In genomic region chr10:34856494-34857146, GRCm38 (mm10) we compare ENCODE assay signal across 26 mouse cellular contexts.
DNase-seq lines count a peak whose midpoint lies in the region; ATAC-seq and TF ChIP-seq lines count a peak whose summit lies in the region.
"Had no signal": no experiment of that assay in that cellular context is flagged by ENCODE, and none has a peak within 500 bp of the region (broad histone marks: within the 10 kb centered on the region; RNA-seq: fewer than 3 reads in every experiment).

No protein-coding gene starts in this region.

- peak; percentile 5 for DNase-seq in forebrain, embryonic 14.5 days (ENCODE audit: low spot score)
- DNase-seq in midbrain, embryonic 14.5 days, result peak; percentile 41
- DNase-seq in midbrain, postnatal 0 days (ENCODE audit: low spot score), result no peak
- no peak for DNase-seq in stomach, postnatal 0 days (ENCODE audit: low spot score)
- DNase-seq: adrenal gland, postnatal 10 days; adrenal gland, postnatal 36 days; cerebellum, adult 11 months; cerebellum, adult 2 months; cerebellum, adult 9-11 months; cerebellum, postnatal 25 days; gastrocnemius, adult 2 months; gastrocnemius, postnatal 14 days; heart, adult 18-20 months; heart, postnatal 10 days; heart, postnatal 36 days had no signal

- H3K4me1 ChIP-seq in forebrain, embryonic 14.5 days (ENCODE audit: control insufficient read depth, insufficient read depth, low read length), result no peaks in the 10 kb centered on the region
- no peaks in the 10 kb centered on the region for H3K4me1 ChIP-seq in forebrain, embryonic 13.5 days
- no peaks in the 10 kb centered on the region for H3K4me1 ChIP-seq in midbrain, embryonic 14.5 days (ENCODE audit: control insufficient read depth, insufficient read depth, low read length)
- H3K4me1 ChIP-seq in midbrain, postnatal 0 days (ENCODE audit: insufficient read depth, low read length), result no peaks in the 10 kb centered on the region
- H3K4me1 ChIP-seq in midbrain, embryonic 16.5 days (ENCODE audit: control insufficient read depth, insufficient read depth, low read length), result no peaks in the 10 kb centered on the region
- H3K4me1 ChIP-seq in stomach, postnatal 0 days (replicated peaks; ENCODE audit: control insufficient read depth, insufficient read depth), result no peaks in the 10 kb centered on the region
- H3K4me1 ChIP-seq in kidney, embryonic 16.5 days (ENCODE audit: insufficient read depth, low read length), result no peaks in the 10 kb centered on the region
- H3K4me1 ChIP-seq: embryonic facial prominence, embryonic 12.5 days; embryonic facial prominence, embryonic 15.5 days; heart, embryonic 12.5 days; heart, embryonic 15.5 days; hindbrain, embryonic 10.5 days had no signal

- no peak overlapping the region for H3K9ac ChIP-seq in forebrain, embryonic 14.5 days (ENCODE audit: low read length)
- H3K9ac ChIP-seq in forebrain, embryonic 13.5 days, result no peak overlapping the region
- H3K9ac ChIP-seq in midbrain, embryonic 14.5 days (replicated peaks; ENCODE audit: low read length), result no peak overlapping the region
- no peak overlapping the region for H3K9ac ChIP-seq in midbrain, postnatal 0 days (replicated peaks; ENCODE audit: low read length, poor library complexity, severe bottlenecking)
- no peak overlapping the region for H3K9ac ChIP-seq in midbrain, embryonic 16.5 days (ENCODE audit: low read depth, low read length)
- no peak overlapping the region for H3K9ac ChIP-seq in stomach, postnatal 0 days (ENCODE audit: low read length)
- no peak overlapping the region for H3K9ac ChIP-seq in kidney, embryonic 16.5 days (replicated peaks; ENCODE audit: low read length)
- H3K9ac ChIP-seq: embryonic facial prominence, embryonic 12.5 days; embryonic facial prominence, embryonic 15.5 days; heart, embryonic 12.5 days; heart, embryonic 15.5 days; hindbrain, embryonic 14.5 days had no signal

- no peaks in the 10 kb centered on the region for H3K36me3 ChIP-seq in forebrain, embryonic 14.5 days (ENCODE audit: control insufficient read depth, insufficient read depth, low read length)
- H3K36me3 ChIP-seq in forebrain, embryonic 13.5 days (ENCODE audit: poor library complexity, severe bottlenecking), result no peaks in the 10 kb centered on the region
- H3K36me3 ChIP-seq in midbrain, embryonic 14.5 days (ENCODE audit: control insufficient read depth, insufficient read depth, low read length), result no peaks in the 10 kb centered on the region
- no peaks in the 10 kb centered on the region for H3K36me3 ChIP-seq in midbrain, postnatal 0 days (ENCODE audit: insufficient read depth, low read length)
- H3K36me3 ChIP-seq in midbrain, embryonic 16.5 days (ENCODE audit: control insufficient read depth, insufficient read depth, low read length), result no peaks in the 10 kb centered on the region
- no peaks in the 10 kb centered on the region for H3K36me3 ChIP-seq in stomach, postnatal 0 days (ENCODE audit: control insufficient read depth, insufficient read depth, low read length)
- H3K36me3 ChIP-seq in kidney, embryonic 16.5 days (ENCODE audit: insufficient read depth, low read length), result no peaks in the 10 kb centered on the region
- H3K36me3 ChIP-seq: embryonic facial prominence, embryonic 12.5 days; embryonic facial prominence, embryonic 15.5 days; heart, embryonic 12.5 days; heart, embryonic 15.5 days; hindbrain, embryonic 10.5 days had no signal

- no peak overlapping the region for H3K27ac ChIP-seq in forebrain, embryonic 14.5 days (ENCODE audit: low read depth, low read length)
- no peak overlapping the region for H3K27ac ChIP-seq in forebrain, embryonic 13.5 days
- no peak overlapping the region for H3K27ac ChIP-seq in midbrain, embryonic 14.5 days (replicated peaks; ENCODE audit: low read depth, low read length)
- no peak overlapping the region for H3K27ac ChIP-seq in midbrain, postnatal 0 days (ENCODE audit: low read depth, low read length)
- H3K27ac ChIP-seq in midbrain, embryonic 16.5 days (ENCODE audit: low read length), result no peak overlapping the region
- no peak overlapping the region for H3K27ac ChIP-seq in stomach, postnatal 0 days (replicated peaks)
- H3K27ac ChIP-seq in kidney, embryonic 16.5 days (ENCODE audit: low read length), result no peak overlapping the region
- H3K27ac ChIP-seq: embryonic facial prominence, embryonic 12.5 days; embryonic facial prominence, embryonic 15.5 days; gastrocnemius, adult 2 months; heart, embryonic 15.5 days; hindbrain, embryonic 10.5 days; hindbrain, embryonic 14.5 days had no signal

- H3K4me3 ChIP-seq in forebrain, embryonic 14.5 days (ENCODE audit: low read depth, low read length), result no peak overlapping the region
- H3K4me3 ChIP-seq in forebrain, embryonic 13.5 days, result no peak overlapping the region
- no peak overlapping the region for H3K4me3 ChIP-seq in midbrain, embryonic 14.5 days (replicated peaks; ENCODE audit: low read depth, low read length)
- H3K4me3 ChIP-seq in midbrain, postnatal 0 days (ENCODE audit: low read depth, low read length), result no peak overlapping the region
- H3K4me3 ChIP-seq in midbrain, embryonic 16.5 days (ENCODE audit: low read depth, low read length), result no peak overlapping the region
- no peak overlapping the region for H3K4me3 ChIP-seq in stomach, postnatal 0 days (ENCODE audit: low read depth, low read length)
- H3K4me3 ChIP-seq in kidney, embryonic 16.5 days (ENCODE audit: low read length), result no peak overlapping the region
- H3K4me3 ChIP-seq: embryonic facial prominence, embryonic 12.5 days; embryonic facial prominence, embryonic 15.5 days; gastrocnemius, adult 2 months; heart, embryonic 12.5 days; heart, embryonic 15.5 days; hindbrain, embryonic 10.5 days had no signal

- TF ChIP-seq CTCF in midbrain, postnatal 0 days (IDR thresholded peaks at IDR 0.05), result no peak
- TF ChIP-seq CTCF in stomach, postnatal 0 days (IDR thresholded peaks at IDR 0.05; ENCODE audit: low read depth), result no peak

- TF ChIP-seq EP300 in stomach, postnatal 0 days (optimal IDR thresholded peaks at IDR 0.05), result no peak

- WGBS in forebrain, embryonic 14.5 days, result 61% methylated on average over 1 of the region's 1 CpGs
- 68% methylated on average over 1 of the region's 1 CpGs for WGBS in forebrain, embryonic 13.5 days
- WGBS in midbrain, embryonic 14.5 days, result 51% methylated on average over 1 of the region's 1 CpGs
- 59% methylated on average over 1 of the region's 1 CpGs for WGBS in midbrain, postnatal 0 days
- WGBS in midbrain, embryonic 16.5 days, result 33% methylated on average over 1 of the region's 1 CpGs
- WGBS in stomach, postnatal 0 days, result 59% methylated on average over 1 of the region's 1 CpGs
- 72% methylated on average over 1 of the region's 1 CpGs for WGBS in kidney, embryonic 16.5 days

- no peak overlapping the region for H3K4me2 ChIP-seq in forebrain, embryonic 14.5 days (ENCODE audit: low read length)
- no peak overlapping the region for H3K4me2 ChIP-seq in forebrain, embryonic 13.5 days
- no peak overlapping the region for H3K4me2 ChIP-seq in midbrain, embryonic 14.5 days (ENCODE audit: low read length)
- H3K4me2 ChIP-seq in midbrain, postnatal 0 days (ENCODE audit: low read depth, low read length, poor library complexity, severe bottlenecking), result no peak overlapping the region
- no peak overlapping the region for H3K4me2 ChIP-seq in midbrain, embryonic 16.5 days (ENCODE audit: low read length)
- H3K4me2 ChIP-seq in stomach, postnatal 0 days (replicated peaks; ENCODE audit: low read depth), result no peak overlapping the region
- H3K4me2 ChIP-seq in kidney, embryonic 16.5 days (replicated peaks; ENCODE audit: low read depth, low read length), result no peak overlapping the region
- H3K4me2 ChIP-seq: embryonic facial prominence, embryonic 12.5 days; embryonic facial prominence, embryonic 15.5 days; heart, embryonic 12.5 days; heart, embryonic 15.5 days; hindbrain, embryonic 14.5 days had no signal

- H3K9me3 ChIP-seq in forebrain, embryonic 14.5 days (replicated peaks; ENCODE audit: control insufficient read depth, low read length), result no peaks in the 10 kb centered on the region
- H3K9me3 ChIP-seq in forebrain, embryonic 13.5 days (replicated peaks), result no peaks in the 10 kb centered on the region
- no peaks in the 10 kb centered on the region for H3K9me3 ChIP-seq in midbrain, embryonic 14.5 days (ENCODE audit: control insufficient read depth, low read length)
- H3K9me3 ChIP-seq in midbrain, postnatal 0 days (ENCODE audit: low read length), result no peaks in the 10 kb centered on the region
- H3K9me3 ChIP-seq in midbrain, embryonic 16.5 days (replicated peaks; ENCODE audit: control insufficient read depth, low read length, poor library complexity, severe bottlenecking), result no peaks in the 10 kb centered on the region
- H3K9me3 ChIP-seq in stomach, postnatal 0 days (ENCODE audit: control insufficient read depth, low read length), result no peaks in the 10 kb centered on the region
- H3K9me3 ChIP-seq in kidney, embryonic 16.5 days (ENCODE audit: low read length), result no peaks in the 10 kb centered on the region
- H3K9me3 ChIP-seq: embryonic facial prominence, embryonic 12.5 days; embryonic facial prominence, embryonic 15.5 days; heart, embryonic 12.5 days; heart, embryonic 15.5 days; hindbrain, embryonic 10.5 days had no signal

- ATAC-seq in forebrain, embryonic 14.5 days, result no peak
- ATAC-seq in forebrain, embryonic 13.5 days, result no peak
- peak; percentile 63; the same call in 1 of the 2 replicates for ATAC-seq in midbrain, embryonic 14.5 days (ENCODE audit: low FRiP score, low TSS enrichment)
- ATAC-seq in midbrain, postnatal 0 days (ENCODE audit: low FRiP score), result no peak
- ATAC-seq in midbrain, embryonic 16.5 days, result peak; percentile 64; the same call in 1 of the 2 replicates
- no peak for ATAC-seq in stomach, postnatal 0 days (ENCODE audit: low FRiP score, low TSS enrichment)
- ATAC-seq in kidney, embryonic 16.5 days (ENCODE audit: low FRiP score, low TSS enrichment), result no peak
- ATAC-seq: forebrain, embryonic 16.5 days; Patski had no signal

- H3K27me3 ChIP-seq in forebrain, embryonic 14.5 days (replicated peaks; ENCODE audit: control insufficient read depth, insufficient read depth, low read length), result no peaks in the 10 kb centered on the region
- no peaks in the 10 kb centered on the region for H3K27me3 ChIP-seq in forebrain, embryonic 13.5 days
- no peaks in the 10 kb centered on the region for H3K27me3 ChIP-seq in midbrain, embryonic 14.5 days (ENCODE audit: control insufficient read depth, insufficient read depth, low read length)
- H3K27me3 ChIP-seq in midbrain, postnatal 0 days (ENCODE audit: insufficient read depth, low read length), result no peaks in the 10 kb centered on the region
- H3K27me3 ChIP-seq in midbrain, embryonic 16.5 days (ENCODE audit: control insufficient read depth, insufficient read depth, low read depth, low read length), result no peaks in the 10 kb centered on the region
- H3K27me3 ChIP-seq in stomach, postnatal 0 days (ENCODE audit: control insufficient read depth, insufficient read depth, low read length), result no peaks in the 10 kb centered on the region
- H3K27me3 ChIP-seq in kidney, embryonic 16.5 days (ENCODE audit: insufficient read depth, low read length), result no peaks in the 10 kb centered on the region
- H3K27me3 ChIP-seq: embryonic facial prominence, embryonic 12.5 days; embryonic facial prominence, embryonic 15.5 days; heart, embryonic 12.5 days; heart, embryonic 15.5 days had no signal

Comparison
In these comparisons a context has a peak if more than half of its experiments do, and no peak if none do; other contexts are left out.
1. ATAC-seq: peak in midbrain, embryonic 14.5 days (single experiment) and midbrain, embryonic 16.5 days (single experiment); none in forebrain, embryonic 14.5 days (single experiment), forebrain, embryonic 13.5 days (single experiment), midbrain, postnatal 0 days (single experiment), stomach, postnatal 0 days (single experiment) and kidney, embryonic 16.5 days (single experiment).
2. DNase-seq: peak in forebrain, embryonic 14.5 days (single experiment) and midbrain, embryonic 14.5 days (single experiment); none in midbrain, postnatal 0 days (single experiment) and stomach, postnatal 0 days (single experiment).